Mouse (Mus musculus): ENCODE measurements around the gene Rpl29.

The Rpl29 gene

DNA sequence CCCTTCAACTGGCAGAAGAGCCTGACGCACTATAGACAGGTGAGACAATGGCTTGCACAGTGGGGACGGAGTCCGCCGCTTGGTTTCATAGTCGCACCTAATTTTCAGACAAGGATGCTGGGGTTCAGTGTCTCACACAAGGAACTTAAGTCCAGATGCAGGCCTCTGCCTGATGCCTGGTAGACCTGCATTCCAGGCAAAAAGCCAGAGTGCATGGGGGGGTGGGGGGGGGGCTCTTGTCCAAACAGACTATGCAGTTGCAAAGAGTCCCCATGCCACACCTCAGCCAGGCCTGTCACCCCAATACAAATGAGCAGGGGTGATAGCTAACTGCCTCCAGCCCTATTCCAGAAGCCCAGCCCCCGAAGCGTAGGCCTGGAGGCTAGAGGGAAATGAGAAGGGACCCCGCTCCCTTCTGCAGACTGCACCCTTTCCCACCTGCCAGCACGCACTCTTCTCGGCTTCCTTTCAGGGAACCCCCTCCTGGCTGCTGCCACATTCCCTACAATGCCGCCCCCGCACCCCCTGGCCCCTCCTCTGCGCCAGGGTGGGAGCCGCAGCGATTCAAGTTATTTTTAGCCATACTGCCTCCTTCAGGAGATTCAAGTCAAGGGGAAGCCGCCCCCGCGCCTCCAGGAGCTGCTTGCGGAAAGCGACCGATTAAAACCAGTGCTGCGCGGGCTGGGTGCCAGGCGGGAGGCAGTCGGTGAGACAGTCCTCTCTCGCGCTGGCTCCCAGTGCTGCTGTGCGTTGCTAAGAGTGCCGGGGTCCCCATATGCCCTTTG, 11.2 kb upstream of the Rpl29 start:
- DNase-seq: peak; percentile 67

DNA sequence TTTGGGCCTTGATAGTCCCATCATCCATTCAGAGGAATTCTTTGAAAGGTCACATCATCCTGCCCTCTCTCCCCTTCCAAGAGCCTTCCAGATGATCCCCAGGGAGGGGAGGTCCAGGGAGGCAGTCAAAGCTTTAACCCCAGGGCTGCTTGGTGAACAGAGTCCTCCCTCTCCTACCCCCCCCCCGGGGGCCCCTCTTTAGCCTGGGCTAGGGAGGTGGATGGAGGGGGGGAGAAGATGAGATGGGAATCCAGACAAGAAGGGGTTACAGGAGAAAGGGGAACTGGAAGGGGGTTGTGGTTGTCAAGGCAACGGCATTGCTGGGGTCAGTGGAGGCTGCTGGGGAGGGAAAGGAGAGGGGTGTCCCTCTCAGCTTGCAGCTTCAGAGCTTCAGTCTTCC, 8.6 kb upstream of the Rpl29 start:
- DNase-seq: no peak

DNA sequence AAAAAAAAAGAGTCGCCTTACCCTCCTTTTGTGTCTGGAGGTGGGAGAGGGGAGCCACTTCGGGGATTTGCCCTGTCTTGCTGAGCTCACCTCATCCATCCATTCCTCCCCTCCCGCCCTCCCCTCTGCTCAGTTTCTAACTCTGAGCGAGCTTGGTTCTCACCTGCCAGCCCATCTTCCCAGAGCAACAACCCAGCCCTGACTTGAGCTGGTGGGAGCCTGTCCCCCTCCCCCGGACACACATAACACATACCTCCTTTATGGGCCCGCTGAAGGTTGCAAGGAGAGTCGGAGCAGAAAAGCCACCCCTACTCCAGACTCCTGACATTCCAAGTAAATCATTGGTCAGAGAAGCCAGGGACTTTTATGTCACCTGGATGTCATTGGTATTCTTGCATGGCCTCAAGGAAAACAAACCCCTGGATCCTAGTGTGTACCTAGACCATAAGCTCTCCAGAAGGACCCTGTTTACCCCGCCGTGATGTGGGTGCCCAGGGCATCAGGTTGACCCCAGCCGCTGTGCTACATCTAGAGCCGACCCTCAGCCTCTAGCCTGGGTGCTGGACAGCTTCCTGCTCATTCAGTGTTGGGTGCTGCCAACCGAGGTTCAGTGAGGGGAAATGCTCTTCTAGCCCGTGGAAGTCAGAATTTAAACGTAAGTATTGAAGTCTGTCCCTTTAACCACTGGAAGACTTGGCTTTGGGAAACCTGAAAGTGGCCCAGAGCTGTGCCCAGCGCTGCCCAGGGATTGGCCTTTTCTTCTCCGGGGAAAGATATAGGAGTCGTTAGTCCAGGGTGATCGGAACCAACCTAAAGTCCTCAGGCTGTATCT, 8.0 kb upstream of the Rpl29 start:
- DNase-seq: no peak

GRCm38 (mm10) chr9:106421865-106422160, 7.4 kb upstream of the Rpl29 start:
- peak; percentile 85 for DNase-seq

GRCm38 (mm10) chr9:106428719-106429220, 484 bp upstream of the Rpl29 start:
- DNase-seq: no peak

DNA sequence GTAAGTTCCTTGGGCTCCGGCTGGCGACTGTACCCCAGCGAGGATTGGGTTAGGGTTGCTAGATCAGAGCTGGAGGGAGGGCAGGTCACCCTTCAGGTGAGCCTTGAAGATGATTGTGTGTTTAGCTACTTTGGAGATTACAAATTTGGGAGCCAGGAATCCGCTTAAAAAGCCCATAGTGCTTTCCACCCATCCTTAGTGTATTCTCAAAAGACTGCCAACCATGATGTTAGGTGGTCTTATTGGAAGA, 686 bp downstream of the Rpl29 start:
- no peak for DNase-seq

DNA sequence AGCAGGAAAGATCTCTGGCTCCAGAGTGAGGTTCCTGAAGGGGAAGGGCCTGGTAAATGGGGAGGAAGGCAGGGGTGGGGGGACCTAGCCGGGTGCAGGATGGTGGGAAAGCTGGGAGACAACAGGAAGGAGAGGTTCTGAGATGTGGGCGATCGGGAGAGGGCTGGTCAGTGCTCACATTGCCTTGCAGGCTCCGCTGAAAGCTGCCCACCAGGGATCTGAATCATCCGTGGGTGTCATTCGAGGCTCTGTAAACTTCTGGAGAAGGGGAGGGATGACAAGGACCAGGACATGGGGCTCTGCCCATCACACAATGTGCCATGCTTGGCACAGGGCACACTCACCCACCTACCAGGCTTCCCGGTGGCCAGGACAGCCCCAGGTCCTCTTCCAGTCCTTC, 4.1 kb downstream of the Rpl29 start:
- no peak for DNase-seq

DNA sequence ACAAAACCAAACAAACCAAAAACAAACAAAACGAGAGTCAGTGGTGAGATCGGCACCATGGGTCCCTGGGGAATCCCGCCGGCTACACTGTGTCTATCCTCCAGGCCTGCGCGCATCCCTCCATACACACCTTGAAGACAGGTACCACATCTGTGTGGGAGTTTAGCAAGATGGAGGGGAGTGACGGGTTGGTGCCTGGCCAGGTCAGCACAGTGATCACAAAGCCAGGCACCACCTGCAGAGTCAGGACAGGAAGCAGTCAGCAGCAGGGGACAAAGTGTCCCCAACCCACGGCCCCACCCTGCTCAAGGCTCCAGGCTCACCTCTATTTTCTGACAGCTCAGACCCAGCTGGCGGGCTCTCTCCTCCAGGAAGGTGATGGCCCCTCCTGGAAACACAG, 7.3 kb downstream of the Rpl29 start:
- no peak for DNase-seq

- DNase-seq: no peak
Measured at GRCm38 (mm10) chr9:106442680-106443079, 13.4 kb downstream of the Rpl29 start.

- no peak for DNase-seq
Measured at GRCm38 (mm10) chr9:106444836-106445235, 15.6 kb downstream of the Rpl29 start.

DNA sequence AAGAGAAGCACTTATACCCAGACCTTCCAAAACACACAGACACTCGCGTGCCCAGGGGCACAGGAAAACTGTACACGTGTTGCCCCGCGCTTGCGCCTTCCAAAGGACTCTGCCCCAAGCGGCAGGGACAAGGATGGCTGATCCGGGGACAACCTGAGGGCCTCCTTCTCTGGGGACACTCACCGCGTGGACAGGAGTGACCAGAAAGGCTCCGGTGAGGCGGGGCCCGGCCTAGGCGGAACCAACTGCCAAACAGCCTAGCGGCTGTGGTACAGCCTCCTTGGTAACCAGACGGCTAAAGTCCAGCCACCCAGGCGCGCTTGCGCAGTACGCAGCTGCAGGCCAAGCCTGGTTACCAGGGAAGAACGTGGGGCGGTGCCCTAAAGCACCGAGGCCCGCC, 18.1 kb downstream of the Rpl29 start, which contains the start of the genes Abhd14b and Abhd14a:
Gene Abhd14b (plus strand): TSS at position 112 of the 400 bp plus-strand sequence.
Gene Abhd14a (minus strand): TSS at position 331 of the 400 bp plus-strand sequence.
- DNase-seq: peak; percentile 82

DNA sequence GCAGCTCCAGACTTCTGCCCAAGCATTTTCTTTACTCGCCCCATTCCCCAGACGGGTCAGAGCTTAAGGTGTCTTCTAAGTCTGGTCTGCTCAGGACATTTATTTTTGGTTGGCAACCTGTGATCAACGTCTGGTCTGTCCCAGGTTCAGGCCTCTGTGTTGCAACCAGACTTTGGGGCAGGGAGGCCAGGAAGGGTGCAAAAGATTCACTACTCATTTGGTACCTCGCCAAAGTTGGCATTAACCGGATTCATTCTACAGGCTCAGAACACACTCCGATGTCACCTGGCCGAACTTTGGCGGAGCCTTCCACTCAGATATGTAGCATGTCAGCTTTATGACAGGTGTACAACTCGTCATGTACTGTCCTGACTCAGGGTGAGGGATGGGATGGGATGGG, 18.7 kb downstream of the Rpl29 start:
- DNase-seq: no peak

DNA sequence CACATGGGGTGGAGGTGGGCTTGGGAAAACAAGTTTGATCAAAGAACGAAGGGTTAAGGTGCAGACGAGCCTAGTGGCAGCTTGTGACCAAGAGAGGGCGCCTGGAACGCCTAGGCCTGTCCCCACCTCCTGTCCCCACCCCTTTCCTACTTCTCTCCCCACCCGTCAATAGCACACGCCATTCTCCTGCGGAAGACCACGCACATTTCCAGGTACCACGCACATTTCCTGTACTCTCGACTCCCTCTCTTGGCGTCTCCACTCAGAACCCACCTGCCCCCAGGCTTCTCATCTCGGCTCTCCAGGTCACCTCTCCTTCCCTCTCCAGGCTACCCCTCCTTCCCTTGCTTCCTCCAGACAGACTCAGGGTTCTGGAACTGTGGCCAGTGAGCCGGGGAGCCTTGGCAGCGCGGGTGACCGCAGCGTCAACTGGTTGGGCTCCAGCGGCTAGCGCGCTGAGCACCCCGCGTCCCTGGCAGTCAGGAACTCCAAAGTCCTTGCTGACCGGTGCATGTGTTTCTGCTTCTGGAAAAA, 19.3 kb downstream of the Rpl29 start:
- peak; percentile 80 for DNase-seq

GRCm38 (mm10) chr9:106449947-106450346, 20.7 kb downstream of the Rpl29 start:
- no peak for DNase-seq

- no peak for DNase-seq
Measured at GRCm38 (mm10) chr9:106450661-106451060, 21.4 kb downstream of the Rpl29 start.

- DNase-seq: no peak
Measured at GRCm38 (mm10) chr9:106451298-106451697, 22.0 kb downstream of the Rpl29 start.

GRCm38 (mm10) chr9:106451899-106452298, 22.6 kb downstream of the Rpl29 start:
- DNase-seq: no peak

- no peak for DNase-seq
Measured at GRCm38 (mm10) chr9:106452351-106452750, 23.1 kb downstream of the Rpl29 start.

DNA sequence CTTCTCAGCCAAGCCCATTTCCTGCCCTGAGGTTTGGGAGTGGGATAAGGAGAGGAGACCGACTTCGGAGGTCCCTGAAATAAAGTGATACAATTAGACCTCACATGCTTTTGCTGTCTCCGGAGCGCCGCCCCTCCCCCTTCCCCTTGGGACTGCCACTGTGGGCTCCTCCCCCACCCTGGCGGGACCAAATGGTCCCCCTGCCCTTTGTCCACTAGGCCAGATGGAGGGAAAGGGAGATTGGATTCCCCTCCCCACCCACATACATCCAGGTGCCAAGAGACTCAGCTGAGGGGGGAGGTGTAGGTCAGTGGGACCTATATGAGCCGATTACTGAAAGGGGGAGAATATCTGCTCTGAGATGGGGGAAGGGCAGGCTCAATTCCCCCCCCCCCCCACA, 23.6 kb downstream of the Rpl29 start:
- DNase-seq: no peak

GRCm38 (mm10) chr9:106453271-106454070, 24.2 kb downstream of the Rpl29 start, which contains the start of gene Pcbp4:
TSS of gene Pcbp4 (plus strand) at chr9:106453291.
- DNase-seq: peak; percentile 61

DNA sequence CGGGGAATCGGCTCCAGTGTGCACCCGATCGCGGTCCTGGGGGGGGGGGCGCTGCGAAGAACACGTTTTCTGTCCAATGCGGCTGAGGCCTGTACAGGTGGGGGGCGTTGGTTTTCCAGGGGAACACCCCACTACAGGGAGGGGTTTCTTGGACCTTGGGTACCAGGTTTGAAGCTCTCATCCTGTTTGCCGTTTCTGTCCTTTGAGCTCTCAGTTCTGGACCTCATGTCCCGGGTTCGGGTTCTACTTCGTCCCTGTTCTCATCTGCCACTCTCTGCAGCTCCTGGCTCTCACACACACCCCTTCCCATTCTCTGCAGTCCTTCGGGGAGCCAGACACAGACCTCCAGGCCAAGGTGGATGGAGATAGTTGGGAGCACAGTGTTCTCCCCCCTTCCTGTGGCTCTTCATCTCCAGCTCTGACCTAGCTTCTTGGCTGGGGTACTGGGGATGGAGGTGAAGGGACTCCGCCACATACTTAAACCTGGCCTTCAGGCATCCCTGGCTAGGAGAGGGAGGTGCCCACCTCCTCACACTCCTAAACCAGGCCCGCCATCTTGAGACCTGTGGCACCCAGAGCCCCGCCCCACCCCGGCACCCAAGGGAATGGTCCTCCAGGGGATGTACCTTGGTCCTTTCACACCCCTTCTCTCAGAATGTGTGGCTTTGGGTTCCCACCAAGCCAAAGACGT, 25.0 kb downstream of the Rpl29 start:
- DNase-seq: no peak

DNA sequence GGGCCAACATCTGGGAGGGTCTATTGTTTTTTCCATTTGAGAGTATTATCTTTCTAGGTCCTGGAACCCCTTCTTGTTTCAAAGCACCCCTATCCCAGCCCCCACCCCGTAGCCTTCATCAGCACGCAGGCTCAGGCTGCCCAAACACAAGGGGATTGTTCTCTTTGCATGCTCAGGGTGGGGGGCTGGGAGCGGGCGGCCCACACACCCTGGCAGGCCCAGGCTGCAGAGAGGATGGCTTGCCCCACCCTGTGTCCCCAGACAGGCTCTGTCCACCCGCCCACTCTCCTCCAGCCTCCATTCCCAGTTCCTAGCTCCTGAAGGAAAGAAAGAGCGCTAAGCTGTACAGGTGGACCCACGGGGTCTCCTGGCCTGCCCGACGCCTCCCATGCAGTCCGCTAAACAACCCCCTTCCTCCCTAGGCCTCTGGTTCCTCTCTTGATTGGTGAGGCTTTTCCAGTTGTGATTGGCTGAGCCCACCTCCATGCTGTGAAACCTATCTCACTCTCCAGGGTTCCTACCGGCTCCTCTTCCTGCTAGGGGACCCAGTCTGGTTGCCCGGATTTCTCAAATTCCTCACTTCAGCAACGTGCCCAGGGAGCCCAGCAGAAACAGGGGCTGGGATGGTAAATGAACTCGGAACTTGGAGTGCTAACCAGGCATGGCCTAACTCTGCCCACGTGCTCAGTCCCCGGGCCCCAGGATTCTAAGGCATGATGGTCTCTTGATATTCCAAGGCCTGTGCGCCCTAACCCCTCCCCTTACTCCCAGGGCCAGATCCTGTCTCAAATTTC, 25.8 kb downstream of the Rpl29 start:
- DNase-seq: no peak

Measured in thymus, postnatal 4 days (tissue).